Mouse (Mus musculus) forebrain, embryonic 10.5 days (tissue): ENCODE measurements around the gene Tmem156. TPM values are rescaled to one million over a fixed set of nuclear protein-coding genes. Genes with fewer than 3 reads are reported as not detected.
A peak's percentile ranks its signal among the peaks of the same experiment; 100 is the strongest.
"Not testable (repeated sequence)": the region's sequence is repeated elsewhere in the genome, so short reads cannot be mapped to it uniquely, and the experiment has no call there.

ENCODE experiments used
- DNase-seq: peaks from one replicate; pipeline ENCODE4 v3.0.0-alpha.2; 2017; ENCODE audit warnings: low spot score; ENCODE audit errors: extremely low spot score
- H3K27ac ChIP-seq: fragments of 300-500 bp; sonication (generic); 2 replicates; pipeline ENCODE4 v1.5.1; 2016; ENCODE audit warnings: mild to moderate bottlenecking
- H3K27me3 ChIP-seq: fragments of 300-500 bp; sonication (generic); 2 replicates; pipeline ENCODE4 v1.6.1; 2016; ENCODE audit warnings: mild to moderate bottlenecking; ENCODE audit not compliant: poor library complexity, severe bottlenecking
- H3K36me3 ChIP-seq: fragments of 300-500 bp; sonication (generic); replicated peaks from 2 replicates; pipeline ENCODE4 v1.6.1; 2016; ENCODE audit warnings: mild to moderate bottlenecking, moderate library complexity
- H3K4me1 ChIP-seq: fragments of 300-500 bp; sonication (generic); 2 replicates; pipeline ENCODE4 v1.6.1; 2016
- H3K4me3 ChIP-seq: fragments of 300-500 bp; sonication (generic); 2 replicates; pipeline ENCODE4 v1.5.1; 2016; ENCODE audit warnings: mild to moderate bottlenecking, moderate library complexity
- H3K9me3 ChIP-seq: fragments of 300-500 bp; sonication (generic); 2 replicates; pipeline ENCODE4 v1.6.1; 2016; ENCODE audit warnings: mild to moderate bottlenecking, moderate library complexity
- WGBS: fragments of 180-500 bp; shearing (Covaris S2); methylation state at CpG from one replicate; pipeline ENCODE4 v1.1.7; 2016; 5-methylcytosine and 5-hydroxymethylcytosine counted together
- polyA plus RNA-seq: library from polyadenylated mRNA; unstranded; fragments of >200 nt; fragmentation: Nextera tagmentation; extraction: Ambion mirVana; gene quantifications from 2 replicates; pipeline ENCODE4 v1.2.1, GENCODE M21; 2016

Gene Tmem156
- polyA plus RNA-seq, 1 experiment from 2014 or later = not detected

GRCm38 (mm10) chr5:65112225-65112624 lies 20.3 kb upstream of the Tmem156 start:
- not testable (repeated sequence) for H3K27me3 ChIP-seq, H3K4me3 ChIP-seq, H3K27ac ChIP-seq, DNase-seq, H3K9me3 ChIP-seq
- Histone ChIP-seq H3K4me1 (peaks cover 17% of the 10 kb centered on the region), H3K36me3 (peaks cover 16% of the 10 kb centered on the region)
- 82% methylated on average over 3 of the region's 3 CpGs for WGBS

GRCm38 (mm10) chr5:65107773-65108432 lies 16.0 kb upstream of the Tmem156 start:
- Histone ChIP-seq H3K27ac (peak overlapping the region; percentile 92), H3K4me1 (peaks cover 30% of the 10 kb centered on the region), H3K9me3 (no peaks in the 10 kb centered on the region), H3K27me3 (no peaks in the 10 kb centered on the region), H3K36me3 (no peaks in the 10 kb centered on the region), H3K4me3 (peak overlapping the region; percentile 81)
- peak; percentile 40 for DNase-seq
- WGBS = 4% methylated on average over 40 of the region's 42 CpGs

GRCm38 (mm10) chr5:65106876-65107772 lies 15.2 kb upstream of the Tmem156 start, which contains the start of gene Klhl5:
Gene Klhl5 (plus strand): TSS chr5:65107539.
- peak within 1 kb of the TSS; percentile 92 for H3K27ac ChIP-seq
- H3K4me1 ChIP-seq = peaks cover 38% of the 10 kb centered on the region
- DNase-seq = peak; percentile 90
- 4% methylated on average over 49 of the region's 56 CpGs for WGBS
- no peaks in the 10 kb centered on the region for H3K9me3 ChIP-seq
- H3K4me3 ChIP-seq = peak within 1 kb of the TSS; percentile 81
- H3K27me3 ChIP-seq = no peaks in the 10 kb centered on the region
- no peaks in the 10 kb centered on the region for H3K36me3 ChIP-seq

GRCm38 (mm10) chr5:65102641-65103042 lies 10.7 kb upstream of the Tmem156 start:
- Histone ChIP-seq H3K4me3 (no peak overlapping the region), H3K27me3 (no peaks in the 10 kb centered on the region), H3K27ac (peak overlapping the region; percentile 42), H3K36me3 (no peaks in the 10 kb centered on the region), H3K4me1 (peaks cover 46% of the 10 kb centered on the region), H3K9me3 (no peaks in the 10 kb centered on the region)
- no peak for DNase-seq
- 77% methylated on average over 10 of the region's 10 CpGs for WGBS

GRCm38 (mm10) chr5:65102026-65102640 lies 10.2 kb upstream of the Tmem156 start:
- Histone ChIP-seq H3K36me3 (no peaks in the 10 kb centered on the region), H3K4me3 (no peak overlapping the region), H3K4me1 (peaks cover 42% of the 10 kb centered on the region), H3K9me3 (no peaks in the 10 kb centered on the region), H3K27me3 (no peaks in the 10 kb centered on the region), H3K27ac (peak overlapping the region; percentile 42)
- DNase-seq = no peak
- 76% methylated on average over 3 of the region's 3 CpGs for WGBS

GRCm38 (mm10) chr5:65101621-65102020 lies 9.7 kb upstream of the Tmem156 start:
- no peak overlapping the region for H3K4me3 ChIP-seq
- no peak for DNase-seq
- WGBS = 89% methylated on average over 6 of the region's 6 CpGs
- H3K36me3 ChIP-seq = no peaks in the 10 kb centered on the region
- H3K27me3 ChIP-seq = no peaks in the 10 kb centered on the region
- H3K27ac ChIP-seq = peak overlapping the region; percentile 1; the same call in 1 of the 2 replicates
- H3K9me3 ChIP-seq = no peaks in the 10 kb centered on the region
- H3K4me1 ChIP-seq = peaks cover 37% of the 10 kb centered on the region

GRCm38 (mm10) chr5:65101209-65101608 lies 9.3 kb upstream of the Tmem156 start:
- Histone ChIP-seq H3K27me3 (no peaks in the 10 kb centered on the region), H3K4me1 (peaks cover 36% of the 10 kb centered on the region), H3K36me3 (no peaks in the 10 kb centered on the region), H3K27ac (no peak overlapping the region), H3K9me3 (no peaks in the 10 kb centered on the region), H3K4me3 (no peak overlapping the region)
- DNase-seq = no peak
- 92% methylated on average over 5 of the region's 5 CpGs for WGBS

- no peaks in the 10 kb centered on the region for H3K27me3 ChIP-seq
- no peak overlapping the region for H3K4me3 ChIP-seq
- H3K27ac ChIP-seq = no peak overlapping the region
- no peak for DNase-seq
- H3K4me1 ChIP-seq = peaks cover 36% of the 10 kb centered on the region
- H3K9me3 ChIP-seq = no peaks in the 10 kb centered on the region
- H3K36me3 ChIP-seq = no peaks in the 10 kb centered on the region
- 26% methylated on average over 11 of the region's 11 CpGs for WGBS
Measured at GRCm38 (mm10) chr5:65100002-65100401, 8.1 kb upstream of the Tmem156 start.

- Histone ChIP-seq H3K36me3 (no peaks in the 10 kb centered on the region), H3K27ac (no peak overlapping the region), H3K4me3 (no peak overlapping the region), H3K27me3 (no peaks in the 10 kb centered on the region), H3K9me3 (no peaks in the 10 kb centered on the region), H3K4me1 (peaks cover 25% of the 10 kb centered on the region)
- no peak for DNase-seq
- 92% methylated on average over 5 of the region's 5 CpGs for WGBS
Measured at GRCm38 (mm10) chr5:65097457-65097856, 5.5 kb upstream of the Tmem156 start.

GRCm38 (mm10) chr5:65096805-65097204 lies 4.9 kb upstream of the Tmem156 start:
- no peak overlapping the region for H3K27ac ChIP-seq
- no peaks in the 10 kb centered on the region for H3K27me3 ChIP-seq
- H3K4me3 ChIP-seq = no peak overlapping the region
- H3K9me3 ChIP-seq = no peaks in the 10 kb centered on the region
- no peaks in the 10 kb centered on the region for H3K36me3 ChIP-seq
- peaks cover 19% of the 10 kb centered on the region for H3K4me1 ChIP-seq
- no peak for DNase-seq
- 87% methylated on average over 3 of the region's 3 CpGs for WGBS

- no peaks in the 10 kb centered on the region for H3K36me3 ChIP-seq
- WGBS = 81% methylated on average over 3 of the region's 3 CpGs
- H3K4me3 ChIP-seq = no peak overlapping the region
- no peak overlapping the region for H3K27ac ChIP-seq
- H3K4me1 ChIP-seq = peaks cover 16% of the 10 kb centered on the region
- no peaks in the 10 kb centered on the region for H3K9me3 ChIP-seq
- DNase-seq = no peak
- no peaks in the 10 kb centered on the region for H3K27me3 ChIP-seq
Measured at GRCm38 (mm10) chr5:65096082-65096481, 4.2 kb upstream of the Tmem156 start.

GRCm38 (mm10) chr5:65094902-65095545 lies 3.1 kb upstream of the Tmem156 start:
- no peak for DNase-seq
- Histone ChIP-seq H3K36me3 (no peaks in the 10 kb centered on the region), H3K27ac (no peak overlapping the region), H3K4me1 (peaks cover 8% of the 10 kb centered on the region), H3K27me3 (no peaks in the 10 kb centered on the region), H3K9me3 (no peaks in the 10 kb centered on the region), H3K4me3 (no peak overlapping the region)
- 89% methylated on average over 7 of the region's 7 CpGs for WGBS
